Mouse (Mus musculus) lung, embryonic 15.5 days (tissue): Measurements from ENCODE around the gene Timp2. TPM values are rescaled to one million over a fixed set of nuclear protein-coding genes. Genes with fewer than 3 reads are reported as not detected.
"Not testable (repeated sequence)": the region's sequence is repeated elsewhere in the genome, so short reads cannot be mapped to it uniquely, and the experiment has no call there.

Experiments used
- ATAC-seq: fragments of 200-750 bp; cut with Nextera tagmentation; 2 replicates; pipeline ENCODE4 v1.8.0; 2017; ENCODE audit warnings: moderate number of reproducible peaks, borderline replicate concordance; ENCODE audit not compliant: low FRiP score, low TSS enrichment; ENCODE audit errors: extremely low read depth
- H3K27ac ChIP-seq: fragments of 300-500 bp; sonication (generic); 2 replicates; pipeline ENCODE4 v1.5.1; 2015; ENCODE audit warnings: moderate library complexity, mild to moderate bottlenecking, inconsistent platforms
- H3K27me3 ChIP-seq: fragments of 300-500 bp; sonication (generic); 2 replicates; pipeline ENCODE4 v1.6.1; 2015; ENCODE audit warnings: inconsistent platforms
- H3K36me3 ChIP-seq: fragments of 300-500 bp; sonication (generic); 2 replicates; pipeline ENCODE4 v1.6.1; 2015; ENCODE audit warnings: inconsistent platforms
- H3K4me1 ChIP-seq: fragments of 300-500 bp; sonication (generic); 2 replicates; pipeline ENCODE4 v1.6.1; 2015; ENCODE audit warnings: inconsistent platforms
- H3K4me2 ChIP-seq: fragments of 300-500 bp; sonication (generic); 2 replicates; pipeline ENCODE4 v1.6.1; 2015; ENCODE audit warnings: inconsistent platforms, mild to moderate bottlenecking, moderate library complexity
- H3K4me3 ChIP-seq: fragments of 300-500 bp; sonication (generic); 2 replicates; pipeline ENCODE4 v1.5.1; 2015; ENCODE audit warnings: mild to moderate bottlenecking, inconsistent platforms
- H3K9ac ChIP-seq: fragments of 300-500 bp; sonication (generic); 2 replicates; pipeline ENCODE4 v1.6.1; 2015; ENCODE audit warnings: inconsistent platforms
- H3K9me3 ChIP-seq: fragments of 300-500 bp; sonication (generic); 2 replicates; pipeline ENCODE4 v1.6.1; 2016; ENCODE audit warnings: inconsistent platforms
- WGBS: fragments of 180-500 bp; shearing (Covaris S2); methylation state at CpG from one replicate; pipeline ENCODE4 v1.1.7; 2015; 5-methylcytosine and 5-hydroxymethylcytosine counted together
- polyA plus RNA-seq: library from polyadenylated mRNA; unstranded; fragments of >200 nt; fragmentation: Nextera tagmentation; extraction: Ambion mirVana; gene quantifications from 2 replicates; pipeline ENCODE4 v1.2.1, GENCODE M21; 2015

Gene Timp2
- polyA plus RNA-seq, 1 experiment from 2014 or later, result 79.1 TPM

- no peak for ATAC-seq
- Histone ChIP-seq H3K27me3 (no peaks in the 10 kb centered on the region), H3K9me3 (no peaks in the 10 kb centered on the region; the same call in 1 of the 2 replicates), H3K4me3 (no peak overlapping the region), H3K9ac (no peak overlapping the region), H3K4me1 (no peaks in the 10 kb centered on the region), H3K36me3 (peaks cover 58% of the 10 kb centered on the region), H3K27ac (no peak overlapping the region), H3K4me2 (no peak overlapping the region)
- whole genome bisulfite sequencing, result 63% methylated on average over 6 of the region's 6 CpGs
Measured at GRCm38 (mm10) chr11:118312132-118312723, 43.3 kb downstream of the Timp2 start.

GRCm38 (mm10) chr11:118307962-118308361, 47.6 kb downstream of the Timp2 start:
- ATAC-seq, result not testable (repeated sequence)
- 84% methylated on average over 2 of the region's 2 CpGs for WGBS

GRCm38 (mm10) chr11:118303959-118304358, 51.6 kb downstream of the Timp2 start:
- not testable (repeated sequence) for ATAC-seq, H3K4me3 ChIP-seq, H3K27me3 ChIP-seq, H3K4me2 ChIP-seq, H3K27ac ChIP-seq, H3K9ac ChIP-seq, H3K4me1 ChIP-seq, H3K9me3 ChIP-seq
- 87% methylated on average over 4 of the region's 4 CpGs for WGBS
- H3K36me3 ChIP-seq, result peaks cover 28% of the 10 kb centered on the region

More at GRCm38 (mm10) chr11:118307962-118308361, 47.6 kb downstream of the Timp2 start:
- not testable (repeated sequence) for H3K4me1 ChIP-seq, H3K27ac ChIP-seq, H3K9me3 ChIP-seq, H3K4me3 ChIP-seq, H3K27me3 ChIP-seq, H3K4me2 ChIP-seq, H3K9ac ChIP-seq
- peaks cover 50% of the 10 kb centered on the region for H3K36me3 ChIP-seq

- H3K9ac ChIP-seq, result no peak overlapping the region
- H3K27ac ChIP-seq, result no peak overlapping the region
- H3K4me3 ChIP-seq, result no peak overlapping the region
- WGBS, result 75% methylated on average over 2 of the region's 2 CpGs
- no peak overlapping the region for H3K4me2 ChIP-seq
- H3K9me3 ChIP-seq, result no peaks in the 10 kb centered on the region
- ATAC-seq, result no peak
- no peaks in the 10 kb centered on the region for H3K27me3 ChIP-seq
- no peaks in the 10 kb centered on the region for H3K4me1 ChIP-seq
- peaks cover 13% of the 10 kb centered on the region for H3K36me3 ChIP-seq
Measured at GRCm38 (mm10) chr11:118298810-118299209, 56.7 kb downstream of the Timp2 start.

- Histone ChIP-seq H3K4me3 (no peak overlapping the region), H3K27me3 (no peaks in the 10 kb centered on the region), H3K4me2 (no peak overlapping the region), H3K9me3 (no peaks in the 10 kb centered on the region), H3K4me1 (no peaks in the 10 kb centered on the region), H3K9ac (no peak overlapping the region), H3K27ac (no peak overlapping the region), H3K36me3 (peaks cover 6% of the 10 kb centered on the region; the same call in 1 of the 2 replicates)
- 87% methylated on average over 3 of the region's 3 CpGs for WGBS
- no peak for ATAC-seq
Measured at GRCm38 (mm10) chr11:118297967-118298366, 57.6 kb downstream of the Timp2 start.

- 72% methylated on average over 2 of the region's 2 CpGs for WGBS
- Histone ChIP-seq H3K4me1 (peaks cover 5% of the 10 kb centered on the region; the same call in 1 of the 2 replicates), H3K4me3 (no peak overlapping the region), H3K36me3 (no peaks in the 10 kb centered on the region), H3K27me3 (no peaks in the 10 kb centered on the region), H3K27ac (no peak overlapping the region), H3K9ac (no peak overlapping the region), H3K4me2 (no peak overlapping the region), H3K9me3 (no peaks in the 10 kb centered on the region)
- ATAC-seq, result no peak
Measured at GRCm38 (mm10) chr11:118295026-118295425, 60.5 kb downstream of the Timp2 start.

- Histone ChIP-seq H3K4me2 (no peak overlapping the region), H3K27me3 (no peaks in the 10 kb centered on the region), H3K36me3 (peaks cover 2% of the 10 kb centered on the region; the same call in 1 of the 2 replicates), H3K9ac (no peak overlapping the region), H3K9me3 (no peaks in the 10 kb centered on the region), H3K27ac (no peak overlapping the region), H3K4me3 (no peak overlapping the region), H3K4me1 (peaks cover 15% of the 10 kb centered on the region)
- no peak for ATAC-seq
- 63% methylated on average over 6 of the region's 6 CpGs for WGBS
Measured at GRCm38 (mm10) chr11:118292671-118293070, 62.9 kb downstream of the Timp2 start.

GRCm38 (mm10) chr11:118289999-118290889, 65.3 kb downstream of the Timp2 start, which contains the start of gene Usp36:
TSS of gene Usp36 (minus strand) at chr11:118290244.
- Histone ChIP-seq H3K9me3 (no peaks in the 10 kb centered on the region), H3K4me3 (peak within 1 kb of the TSS; percentile 89), H3K27ac (peak within 1 kb of the TSS; percentile 80), H3K36me3 (peaks cover 24% of the 10 kb centered on the region), H3K4me1 (peaks cover 15% of the 10 kb centered on the region), H3K4me2 (peak within 1 kb of the TSS; percentile 87), H3K27me3 (no peaks in the 10 kb centered on the region), H3K9ac (peak within 1 kb of the TSS; percentile 89)
- peak; percentile 98 for ATAC-seq
- WGBS, result under 1% methylated on average over 68 of the region's 68 CpGs

- H3K27me3 ChIP-seq, result no peaks in the 10 kb centered on the region
- WGBS, result under 1% methylated on average over 22 of the region's 22 CpGs
- peak overlapping the region; percentile 61 for H3K27ac ChIP-seq
- no peaks in the 10 kb centered on the region for H3K9me3 ChIP-seq
- H3K9ac ChIP-seq, result peak overlapping the region; percentile 89
- peak overlapping the region; percentile 87 for H3K4me2 ChIP-seq
- peak overlapping the region; percentile 89 for H3K4me3 ChIP-seq
- ATAC-seq, result no peak
- H3K4me1 ChIP-seq, result peaks cover 18% of the 10 kb centered on the region
- peaks cover 31% of the 10 kb centered on the region for H3K36me3 ChIP-seq
Measured at GRCm38 (mm10) chr11:118289562-118289961, 66.0 kb downstream of the Timp2 start.

GRCm38 (mm10) chr11:118289037-118289511, 66.5 kb downstream of the Timp2 start:
- Histone ChIP-seq H3K4me3 (peak overlapping the region; percentile 89), H3K9me3 (no peaks in the 10 kb centered on the region), H3K36me3 (peaks cover 35% of the 10 kb centered on the region), H3K4me2 (peak overlapping the region; percentile 87), H3K27ac (peak overlapping the region; percentile 16; the same call in 1 of the 2 replicates), H3K27me3 (no peaks in the 10 kb centered on the region), H3K4me1 (peaks cover 18% of the 10 kb centered on the region), H3K9ac (peak overlapping the region; percentile 89)
- no peak for ATAC-seq
- 2% methylated on average over 16 of the region's 16 CpGs for WGBS

GRCm38 (mm10) chr11:118287573-118287972, 68.0 kb downstream of the Timp2 start:
- Histone ChIP-seq H3K27me3 (no peaks in the 10 kb centered on the region), H3K4me3 (no peak overlapping the region), H3K36me3 (peaks cover 50% of the 10 kb centered on the region), H3K27ac (no peak overlapping the region), H3K4me2 (no peak overlapping the region), H3K4me1 (peaks cover 18% of the 10 kb centered on the region), H3K9ac (no peak overlapping the region), H3K9me3 (no peaks in the 10 kb centered on the region)
- no peak for ATAC-seq
- 90% methylated on average over 9 of the region's 9 CpGs for WGBS

- H3K27me3 ChIP-seq, result no peaks in the 10 kb centered on the region
- no peak overlapping the region for H3K9ac ChIP-seq
- peak overlapping the region; percentile 54 for H3K27ac ChIP-seq
- H3K9me3 ChIP-seq, result no peaks in the 10 kb centered on the region
- no peak overlapping the region for H3K4me2 ChIP-seq
- no peak overlapping the region for H3K4me3 ChIP-seq
- ATAC-seq, result no peak
- peaks cover 18% of the 10 kb centered on the region for H3K4me1 ChIP-seq
- WGBS, result 81% methylated on average over 9 of the region's 9 CpGs
- H3K36me3 ChIP-seq, result peaks cover 61% of the 10 kb centered on the region
Measured at GRCm38 (mm10) chr11:118286434-118286833, 69.1 kb downstream of the Timp2 start.
